ENCODE assay signal across 25 mouse cellular contexts in genomic region chr4:140270451-140270850, GRCm38 (mm10). TPM values are rescaled to one million over a fixed set of nuclear protein-coding genes. Genes with fewer than 3 reads are reported as not detected.
DNase-seq lines count a peak whose midpoint lies in the region; ATAC-seq lines count a peak whose summit lies in the region.
"Had no signal": no experiment of that assay in that cellular context is flagged by ENCODE, and none has a peak within 500 bp of the region (broad histone marks: within the 10 kb centered on the region; RNA-seq: fewer than 3 reads in every experiment).

No protein-coding gene starts in this region.

- H3K9me3 ChIP-seq in hindbrain, embryonic 16.5 days (ENCODE audit: control insufficient read depth, low read length), result peaks cover 3% of the 10 kb centered on the region; the same call in 1 of the 2 replicates
- 0 out of 2 replicates have a peak, but pooled peaks cover 6% of the 10 kb centered on the region for H3K9me3 ChIP-seq in hindbrain, embryonic 10.5 days
- H3K9me3 ChIP-seq: embryonic facial prominence, embryonic 12.5 days; limb, embryonic 13.5 days had no signal

- no peaks in the 10 kb centered on the region for H3K27me3 ChIP-seq in hindbrain, embryonic 16.5 days (replicated peaks; ENCODE audit: control insufficient read depth, insufficient read depth, low read length)
- no peaks in the 10 kb centered on the region; the same call in 1 of the 2 replicates for H3K27me3 ChIP-seq in hindbrain, embryonic 10.5 days (ENCODE audit: insufficient read depth, poor library complexity, severe bottlenecking)
- H3K27me3 ChIP-seq: embryonic facial prominence, embryonic 12.5 days; forebrain, embryonic 13.5 days; limb, embryonic 13.5 days; liver, embryonic 12.5 days; megakaryocyte, embryonic 14.5 days; Patski had no signal

- DNase-seq in hindbrain, embryonic 10.5 days (ENCODE audit: low spot score), result no peak
- DNase-seq in brain, adult 2 months (ENCODE audit: low read depth, low spot score), result peak; percentile 96
- DNase-seq in cerebellum, adult 11 months, result peak; percentile 93
- peak; percentile 97 for DNase-seq in cerebellum, adult 9-11 months
- DNase-seq in c-Kit-positive CD71-positive TER-119-positive erythroid progenitor cells, embryonic 14.5 days (ENCODE audit: low spot score), result no peak
- no peak for DNase-seq in right cerebral cortex, adult 2 months (ENCODE audit: low spot score in 2 of 2)
- no peak for DNase-seq in layer of hippocampus, adult 9-11 months
- DNase-seq: adrenal gland, postnatal 36 days; gastrocnemius, adult 2 months; kidney, adult 8-10 months; kidney, postnatal 14 days; layer of hippocampus, postnatal 36 days; lung, adult 2 months; lung, postnatal 14 days; right cerebral cortex, postnatal 25 days had no signal

- H3K4me1 ChIP-seq in hindbrain, embryonic 16.5 days (ENCODE audit: control insufficient read depth, insufficient read depth, low read depth, low read length), result peaks cover 2% of the 10 kb centered on the region; the same call in 1 of the 2 replicates
- peaks cover 16% of the 10 kb centered on the region for H3K4me1 ChIP-seq in hindbrain, embryonic 10.5 days (replicated peaks)
- H3K4me1 ChIP-seq: embryonic facial prominence, embryonic 12.5 days; heart, embryonic 10.5 days; limb, embryonic 13.5 days; liver, embryonic 12.5 days; megakaryocyte, embryonic 14.5 days had no signal

- H3K36me3 ChIP-seq in hindbrain, embryonic 16.5 days (ENCODE audit: control insufficient read depth, insufficient read depth, low read length), result no peaks in the 10 kb centered on the region
- H3K36me3 ChIP-seq in hindbrain, embryonic 10.5 days, result no peaks in the 10 kb centered on the region
- H3K36me3 ChIP-seq: embryonic facial prominence, embryonic 12.5 days; heart, embryonic 10.5 days; limb, embryonic 13.5 days; liver, embryonic 12.5 days had no signal

- H3K27ac ChIP-seq in hindbrain, embryonic 16.5 days (ENCODE audit: low read depth, low read length), result no peak overlapping the region
- H3K27ac ChIP-seq in hindbrain, embryonic 10.5 days, result no peak overlapping the region
- H3K27ac ChIP-seq: embryonic facial prominence, embryonic 12.5 days; gastrocnemius, adult 2 months; heart, embryonic 10.5 days; limb, embryonic 13.5 days; liver, embryonic 12.5 days had no signal

- no peak overlapping the region for H3K4me3 ChIP-seq in hindbrain, embryonic 16.5 days (ENCODE audit: low read length)
- H3K4me3 ChIP-seq in hindbrain, embryonic 10.5 days, result no peak overlapping the region
- H3K4me3 ChIP-seq: embryonic facial prominence, embryonic 12.5 days; erythroblast, embryonic 14.5 days; forebrain, embryonic 13.5 days; gastrocnemius, adult 2 months; heart, embryonic 10.5 days; limb, embryonic 13.5 days; liver, embryonic 12.5 days; megakaryocyte, embryonic 14.5 days had no signal

- ATAC-seq in hindbrain, embryonic 16.5 days, result 0 out of 2 replicates have a peak, but pooled peaks have one; percentile 31
- ATAC-seq: forebrain, embryonic 13.5 days; liver, embryonic 12.5 days; midbrain, embryonic 16.5 days; Patski had no signal

- WGBS in hindbrain, embryonic 16.5 days, result 60% methylated on average over 7 of the region's 7 CpGs
- 74% methylated on average over 7 of the region's 7 CpGs for WGBS in hindbrain, embryonic 10.5 days

- no peak overlapping the region for H3K9ac ChIP-seq in hindbrain, embryonic 16.5 days (ENCODE audit: low read depth, low read length)
- H3K9ac ChIP-seq: embryonic facial prominence, embryonic 12.5 days; forebrain, embryonic 13.5 days; limb, embryonic 13.5 days; liver, embryonic 12.5 days had no signal

- H3K4me2 ChIP-seq in hindbrain, embryonic 16.5 days (ENCODE audit: low read length), result no peak overlapping the region
- H3K4me2 ChIP-seq: embryonic facial prominence, embryonic 12.5 days; forebrain, embryonic 13.5 days; limb, embryonic 13.5 days; liver, embryonic 12.5 days had no signal

RNA-seq across cellular contexts. Expression of gene Igsf21, which starts 23.9 kb away (rescaled TPM):
- polyA plus RNA-seq in hindbrain, embryonic 16.5 days (2015; fragmentation: Nextera tagmentation; extraction: Ambion mirVana), result 102 and 109 TPM in 2 replicates
- 6.7 and 13.8 TPM in 2 replicates for polyA plus RNA-seq in hindbrain, embryonic 10.5 days (2016; fragmentation: Nextera tagmentation; extraction: Ambion mirVana)
- polyA plus RNA-seq: Patski had no signal

Comparison
In these comparisons a context has a peak if more than half of its experiments do, and no peak if none do; other contexts are left out.
1. DNase-seq: peak in brain, adult 2 months (single experiment), cerebellum, adult 11 months (single experiment) and cerebellum, adult 9-11 months (single experiment); none in hindbrain, embryonic 10.5 days (single experiment), c-Kit-positive CD71-positive TER-119-positive erythroid progenitor cells, embryonic 14.5 days (single experiment), right cerebral cortex, adult 2 months (0 of 2) and layer of hippocampus, adult 9-11 months (single experiment).